Mouse (Mus musculus) myocyte (in vitro differentiated cells): ENCODE measurements around the gene Hist1h1c.

Experiments used
- CEBPB ChIP-seq: IDR thresholded peaks from 2 replicates; pipeline ENCODE4 v1.6.1; 2011; ENCODE audit warnings: mild to moderate bottlenecking, moderate library complexity; ENCODE audit not compliant: poor library complexity, insufficient read depth, severe bottlenecking
- E2F4 ChIP-seq: IDR thresholded peaks from one replicate; pipeline ENCODE4 v1.6.1; 2011; ENCODE audit warnings: mild to moderate bottlenecking, control low read depth, moderate library complexity; ENCODE audit not compliant: insufficient read depth
- MAX ChIP-seq: IDR thresholded peaks from one replicate; pipeline ENCODE4 v1.6.1; 2011; ENCODE audit warnings: low read depth, mild to moderate bottlenecking, control low read depth
- MYOD1 ChIP-seq, 3 experiments: IDR thresholded peaks; one replicate each; pipeline ENCODE4 v1.6.1; 2011; ENCODE audit warnings: control low read depth in 2 of 3, low read depth in 2 of 3, mild to moderate bottlenecking in 2 of 3, moderate library complexity in 1 of 3; ENCODE audit not compliant: insufficient read length in 2 of 3, control insufficient read depth in 1 of 3
- POLR2A ChIP-seq: IDR thresholded peaks from one replicate; pipeline ENCODE4 v1.6.1; 2011; ENCODE audit warnings: low read depth, mild to moderate bottlenecking, control low read depth, moderate library complexity; ENCODE audit not compliant: insufficient read length
- POLR2AphosphoS2 ChIP-seq: IDR thresholded peaks from one replicate; pipeline ENCODE4 v1.6.1; 2011; ENCODE audit warnings: low read depth, control low read depth; ENCODE audit not compliant: insufficient read length
- REST ChIP-seq: IDR thresholded peaks from one replicate; pipeline ENCODE4 v1.6.1; 2011; ENCODE audit warnings: mild to moderate bottlenecking, control low read depth, moderate library complexity; ENCODE audit not compliant: insufficient read depth, insufficient read length
- SRF ChIP-seq: IDR thresholded peaks from one replicate; pipeline ENCODE4 v1.6.1; 2011; ENCODE audit warnings: low read depth; ENCODE audit not compliant: control insufficient read depth, insufficient read length
- TCF12 ChIP-seq: IDR thresholded peaks from one replicate; pipeline ENCODE4 v1.6.1; 2011; ENCODE audit warnings: mild to moderate bottlenecking, control low read depth; ENCODE audit not compliant: poor library complexity, insufficient read depth, severe bottlenecking
- TCF3 ChIP-seq: IDR thresholded peaks from one replicate; pipeline ENCODE4 v1.6.1; 2011; ENCODE audit warnings: low read depth, control low read depth; ENCODE audit not compliant: insufficient read length
- USF1 ChIP-seq: IDR thresholded peaks from one replicate; pipeline ENCODE4 v1.6.1; 2011; ENCODE audit warnings: low read depth, mild to moderate bottlenecking, control low read depth, moderate library complexity

DNA sequence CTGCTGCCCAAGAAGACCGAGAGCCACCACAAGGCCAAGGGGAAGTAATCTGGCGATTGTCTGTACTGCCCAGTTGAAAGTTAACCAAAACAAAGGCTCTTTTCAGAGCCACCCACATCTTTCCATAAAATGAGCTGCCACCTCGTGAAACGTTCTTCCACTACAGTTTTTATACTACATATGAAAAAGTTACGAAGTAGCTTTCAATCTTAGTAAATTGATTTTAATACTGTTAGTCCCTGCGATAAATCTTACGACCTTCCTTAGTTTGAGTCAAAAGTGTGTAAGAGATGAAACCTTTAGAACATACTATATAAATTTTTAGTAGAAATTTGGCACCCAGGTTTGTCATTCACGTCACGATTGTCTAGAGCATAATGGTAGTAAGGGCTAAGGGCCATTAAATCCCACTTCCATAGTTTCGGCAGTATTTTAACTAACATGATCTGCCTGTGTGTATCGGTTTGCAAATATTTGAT lies 12.9 kb downstream of the Hist1h1c start:
- TF ChIP-seq POLR2A, result peak; percentile 17
- no peak for TF ChIP-seq E2F4
- TF ChIP-seq MAX, result no peak
- no peak for TF ChIP-seq USF1
- no peak for TF ChIP-seq MYOD1 (IDR thresholded peaks at IDR 0.05; ENCODE audit: control insufficient read depth in 1 of 3, insufficient read length in 2 of 3, low read depth in 2 of 3)
- TF ChIP-seq REST, result no peak
- TF ChIP-seq TCF12, result no peak
- TF ChIP-seq POLR2AphosphoS2, result no peak
- TF ChIP-seq SRF, result no peak
- TF ChIP-seq TCF3, result no peak
- no peak for TF ChIP-seq CEBPB
